Mouse (Mus musculus) erythroblast, embryonic 14.5 days (primary cell): Measurements from ENCODE around the gene Irf3.

Experiments used
- GATA1 ChIP-seq: IDR thresholded peaks from 2 replicates; pipeline ENCODE4 v1.6.1; 2012; ENCODE audit warnings: low read length, inconsistent platforms, mixed read lengths
- TAL1 ChIP-seq: IDR thresholded peaks from 3 replicates; pipeline ENCODE4 v1.6.1; 2012; ENCODE audit warnings: low read length, inconsistent platforms, mixed read lengths

DNA sequence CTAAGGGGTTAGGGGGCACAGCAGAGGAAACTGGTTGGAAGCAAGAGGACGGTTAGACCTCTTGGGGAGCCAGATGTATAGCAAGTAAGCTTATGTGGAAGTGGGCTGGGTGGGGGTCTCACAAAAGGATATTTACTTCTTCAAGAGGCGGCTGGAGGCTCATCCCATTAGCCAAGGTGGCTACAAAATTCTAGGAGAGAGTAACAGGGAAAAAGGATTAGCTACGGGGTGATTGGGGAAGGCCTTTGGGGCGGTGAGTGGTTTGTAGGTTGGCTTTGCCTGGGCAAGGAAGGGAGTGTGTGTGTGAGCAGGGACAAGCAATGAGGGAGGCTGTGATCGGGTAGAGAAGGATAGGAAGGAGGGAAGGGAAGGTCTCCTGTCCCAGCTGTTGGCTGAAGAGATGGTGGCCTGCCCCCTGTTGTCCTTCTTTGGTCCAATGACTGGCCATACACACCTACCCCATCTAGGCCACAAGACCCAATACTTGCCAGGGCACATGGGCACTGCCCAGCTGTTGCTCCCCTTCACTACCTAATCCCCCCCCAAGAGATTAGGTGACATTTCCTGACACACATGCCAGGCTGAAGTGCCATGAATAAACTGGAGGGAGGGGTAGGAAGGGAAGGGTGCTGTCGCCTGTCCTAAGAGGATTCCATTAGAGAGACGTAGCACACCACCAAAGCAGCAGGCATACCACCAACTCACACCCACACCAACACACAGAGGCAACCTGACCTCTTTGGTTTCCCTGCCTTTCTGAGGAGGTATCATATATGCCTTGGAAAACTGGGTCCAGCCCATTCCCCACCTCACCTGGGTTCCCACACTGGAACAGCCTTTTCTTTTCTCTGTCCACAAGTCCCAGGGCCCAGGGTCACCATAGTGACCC is 13.3 kb upstream of the Irf3 start:
- TF ChIP-seq GATA1 (no peak), TAL1 (no peak)
